Mouse (Mus musculus): ENCODE measurements around the gene Cacng1. TPM values are rescaled to one million over a fixed set of nuclear protein-coding genes. Genes with fewer than 3 reads are reported as not detected.

Cacng1 gene
- polyA plus RNA-seq, 1 experiment from 2014 or later = 1.3 TPM

Other genes starting within 250 kb of the Cacng1 start
- 7.0 and 7.3 TPM in 2 replicates for gene Pitpnc1, start 245.8 kb downstream of the Cacng1 start, polyA plus RNA-seq (2015; fragmentation: Nextera tagmentation; extraction: Ambion mirVana)
- 78.6 and 88.4 TPM in 2 replicates for gene Psmd12, start 237.0 kb downstream of the Cacng1 start, polyA plus RNA-seq (2015; fragmentation: Nextera tagmentation; extraction: Ambion mirVana)
- gene Helz, start 168.6 kb downstream of the Cacng1 start, polyA plus RNA-seq (2015; fragmentation: Nextera tagmentation; extraction: Ambion mirVana) = 5.6 and 7.1 TPM in 2 replicates
- 0.08 and 0.12 TPM in 2 replicates for gene Cacng4, start 78.0 kb upstream of the Cacng1 start, polyA plus RNA-seq (2015; fragmentation: Nextera tagmentation; extraction: Ambion mirVana)
- gene Cacng5, start 198.5 kb upstream of the Cacng1 start, polyA plus RNA-seq (2015; fragmentation: Nextera tagmentation; extraction: Ambion mirVana) = 0.03 TPM in 1 of 2 replicates, not detected in the other

Data from liver, embryonic 15.5 days (tissue).